26 mouse cellular contexts compared by ENCODE assay signal in the genomic region with DNA sequence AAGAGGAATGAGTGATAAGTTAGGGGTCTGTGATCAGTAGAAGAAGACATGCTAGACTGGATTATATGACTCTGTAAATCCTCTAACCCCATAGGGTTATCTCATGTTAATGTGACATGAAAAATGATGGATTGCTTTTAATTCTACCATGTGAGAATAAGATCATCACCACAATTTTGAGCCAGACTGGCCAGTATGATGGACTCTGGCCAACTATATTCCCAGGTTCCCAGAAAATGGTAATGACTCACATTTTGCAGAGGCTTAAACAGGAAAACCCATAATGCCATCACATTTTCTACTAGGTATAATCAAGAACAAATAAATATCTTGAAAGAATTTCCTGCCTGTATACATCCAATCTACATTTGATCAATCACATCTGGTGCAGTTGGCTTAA. TPM values are rescaled to one million over a fixed set of nuclear protein-coding genes. Genes with fewer than 3 reads are reported as not detected.
DNase-seq lines count a peak whose midpoint lies in the region; ATAC-seq lines count a peak whose summit lies in the region.
"Had no signal": no experiment of that assay in that cellular context is flagged by ENCODE, and none has a peak within 500 bp of the region (broad histone marks: within the 10 kb centered on the region; RNA-seq: fewer than 3 reads in every experiment).

No protein-coding gene starts in this region.

- intact Hi-C loops in heart, postnatal 36 days (cut with DNase I): no loop called here

- no peaks in the 10 kb centered on the region for H3K4me1 ChIP-seq in hindbrain, embryonic 10.5 days (replicated peaks)

- peak; percentile 52 for DNase-seq in 3T3-L1 (ENCODE audit: low read depth, low spot score)
- peak; percentile 8 for DNase-seq in MN1 (ENCODE audit: low spot score)
- DNase-seq in NIH3T3 (ENCODE audit: low read depth): peak; percentile 52
- DNase-seq in fibroblast of lung, adult 2 months (ENCODE audit: low read depth): peak; percentile 9
- DNase-seq in heart, postnatal 36 days: no peak
- no peak for DNase-seq in hindbrain, embryonic 10.5 days (ENCODE audit: low spot score)
- no peak for DNase-seq in yolk sac, embryonic 10.5 days (ENCODE audit: low spot score)
- DNase-seq: adrenal gland, adult 2 months; adrenal gland, adult 8-10 months; adrenal gland, postnatal 10 days; adrenal gland, postnatal 14 days; adrenal gland, postnatal 25 days; adrenal gland, postnatal 36 days; B cell, adult 2 months; cerebellum, adult 11 months; cerebellum, adult 11-12 months; cerebellum, adult 18-20 months; cerebellum, adult 2 months; cerebellum, adult 8-10 months had no signal

- H3K36me3 ChIP-seq in hindbrain, embryonic 10.5 days: no peaks in the 10 kb centered on the region
- H3K36me3 ChIP-seq: G1E had no signal

- H3K9me3 ChIP-seq in hindbrain, embryonic 10.5 days: no peaks in the 10 kb centered on the region

- no peak for ATAC-seq in erythroid progenitor cell, adult 5-6 weeks (replicated peaks; ENCODE audit: low FRiP score, poor library complexity, severe bottlenecking)
- ATAC-seq: activated CD4-positive, CD25-positive, alpha-beta regulatory T cell, adult 4 months; CD4-positive, CD25-positive, alpha-beta regulatory T cell, adult 4 months; Patski had no signal

- no peak overlapping the region for H3K27ac ChIP-seq in hindbrain, embryonic 10.5 days

- H3K27me3 ChIP-seq in hindbrain, embryonic 10.5 days (ENCODE audit: insufficient read depth, poor library complexity, severe bottlenecking): no peaks in the 10 kb centered on the region
- H3K27me3 ChIP-seq: CH12.LX, Patski had no signal

- H3K4me3 ChIP-seq in hindbrain, embryonic 10.5 days: no peak overlapping the region

RNA-seq across cellular contexts. Expression of a gene that starts 55.0 kb away (rescaled TPM):
- total RNA-seq in heart, postnatal 36 days (2021): 1 to 10 TPM; 4.5 to 6.2 TPM
- polyA plus RNA-seq in hindbrain, embryonic 10.5 days (2016; fragmentation: Nextera tagmentation; extraction: Ambion mirVana): 0.22 and 0.46 TPM in 2 replicates
- total RNA-seq in erythroid progenitor cell, adult 5-6 weeks (2015; ENCODE audit: low replicate concordance): not detected in 2 replicates
- not detected in 2 replicates for total RNA-seq in erythroid progenitor cell, adult 5-6 weeks (2017; ENCODE audit: low replicate concordance)
- total RNA-seq: CH12.LX, MEL had no signal
- polyA plus RNA-seq: activated CD4-positive, CD25-positive, alpha-beta regulatory T cell, adult 4 months; CD4-positive, CD25-positive, alpha-beta regulatory T cell, adult 4 months; G1E had no signal

Comparison
In these comparisons a context has a peak if more than half of its experiments do, and no peak if none do; other contexts are left out.
1. DNase-seq: peak in 3T3-L1 (single experiment), MN1 (single experiment), NIH3T3 (single experiment) and fibroblast of lung, adult 2 months (single experiment); none in heart, postnatal 36 days (0 of 2), hindbrain, embryonic 10.5 days (single experiment) and yolk sac, embryonic 10.5 days (single experiment).
2. RNA of a gene that starts 55.0 kb away (total RNA-seq): 4.5 to 6.2 TPM in heart, postnatal 36 days; not detected in erythroid progenitor cell, adult 5-6 weeks; every median in the first group is over 4 times any median in the second.